Mouse (Mus musculus): ENCODE measurements around the gene Scnn1a. TPM values are rescaled to one million over a fixed set of nuclear protein-coding genes. Genes with fewer than 3 reads are reported as not detected.
A peak's percentile ranks its signal among the peaks of the same experiment; 100 is the strongest.

The Scnn1a gene
- total RNA-seq, 2 experiments from 2014 or later = 0.10 to 0.19 TPM

GRCm38 (mm10) chr6:125342198-125342597, 21.7 kb downstream of the Scnn1a start:
- no peak for DNase-seq

GRCm38 (mm10) chr6:125344084-125344483, 23.6 kb downstream of the Scnn1a start:
- no peak for DNase-seq

- DNase-seq = no peak
Observed at GRCm38 (mm10) chr6:125344866-125345265, 24.4 kb downstream of the Scnn1a start.

DNA sequence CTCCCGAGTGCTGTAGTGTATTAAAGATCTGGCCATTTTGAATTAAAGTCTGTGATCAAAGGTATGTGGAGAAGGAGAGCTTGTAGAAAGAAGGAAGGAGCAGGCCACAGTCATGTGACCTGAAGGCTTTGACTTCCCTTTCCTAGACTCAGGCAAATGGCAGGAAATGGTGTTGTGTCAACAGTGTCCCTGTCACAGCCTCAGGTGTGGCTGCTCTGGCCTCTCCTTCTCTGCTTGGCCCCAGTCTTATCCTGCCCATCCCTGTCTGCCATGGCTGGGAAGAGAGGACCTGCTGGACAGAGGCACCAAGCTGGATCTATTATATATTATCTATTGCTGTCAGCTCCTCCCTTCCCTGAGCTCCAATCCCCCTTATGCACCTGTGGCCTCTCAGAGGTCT, 25.2 kb downstream of the Scnn1a start:
- no peak for DNase-seq

DNA sequence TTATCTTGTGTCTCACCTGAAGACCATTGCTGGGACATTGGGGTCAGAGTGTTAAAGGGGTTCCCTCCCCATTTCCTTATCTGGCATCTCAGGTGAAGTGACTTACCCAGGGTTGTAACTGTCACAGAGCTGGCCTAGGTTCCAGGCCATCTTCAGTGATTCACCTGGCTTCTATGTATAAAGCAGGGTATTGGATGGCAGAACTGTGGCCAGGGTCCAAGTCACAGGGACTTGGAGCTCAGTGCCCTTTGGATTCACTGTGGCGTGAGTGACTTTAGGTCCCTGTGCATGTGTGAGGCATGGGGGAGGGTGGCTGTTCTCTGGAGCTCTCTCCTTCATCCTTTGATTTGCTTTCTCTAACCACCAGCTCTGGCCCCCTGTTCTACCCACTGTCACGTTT, 25.6 kb downstream of the Scnn1a start:
- DNase-seq = no peak

DNA sequence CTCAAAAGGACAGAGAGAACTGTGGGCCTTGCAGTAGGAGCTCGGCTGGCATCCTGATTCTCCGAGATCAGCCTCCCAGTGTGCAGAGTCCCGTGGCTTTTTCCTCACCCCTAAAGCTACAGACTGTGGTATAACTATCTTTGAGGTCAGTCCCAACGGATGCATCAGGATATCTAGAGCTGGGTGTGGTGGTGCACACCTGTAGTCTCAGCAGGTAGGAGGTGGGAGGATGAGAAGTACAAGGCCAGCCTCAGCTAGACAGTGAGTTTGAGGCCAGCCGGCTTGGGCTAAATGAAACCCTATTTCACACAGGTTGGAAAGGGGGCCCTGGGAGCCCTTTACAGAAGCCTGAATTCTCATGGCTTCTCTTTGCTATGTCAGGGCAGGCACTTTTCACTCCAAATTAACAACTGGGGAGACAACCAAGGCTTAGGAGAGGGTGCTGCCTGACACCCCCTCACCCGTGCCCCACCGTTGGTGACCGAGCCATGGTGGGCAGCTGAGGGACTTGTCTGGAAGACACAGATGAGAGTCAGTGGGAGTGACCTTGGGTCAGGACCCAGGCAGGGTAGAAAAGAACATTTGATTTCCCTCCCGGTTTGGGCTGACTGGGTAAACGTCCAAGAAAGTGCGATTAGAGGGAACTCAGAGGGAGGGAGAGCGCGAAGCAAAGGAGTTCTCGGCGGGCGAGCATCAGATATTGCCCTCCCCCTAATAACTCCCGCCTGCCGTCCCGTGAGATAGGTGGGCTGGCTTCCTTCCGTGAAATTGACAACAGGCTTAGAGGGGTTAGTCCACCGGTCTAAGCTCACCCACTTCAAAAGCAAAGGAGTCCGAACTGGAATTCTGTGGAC, 28.5 kb downstream of the Scnn1a start, which contains the start of gene Tnfrsf1a:
Gene Tnfrsf1a, plus strand, starts transcription at position 642 of the 854 bp plus-strand sequence.
- DNase-seq = no peak

- peak; percentile 75 for DNase-seq
Observed at GRCm38 (mm10) chr6:125349575-125350230, 29.2 kb downstream of the Scnn1a start.

DNA sequence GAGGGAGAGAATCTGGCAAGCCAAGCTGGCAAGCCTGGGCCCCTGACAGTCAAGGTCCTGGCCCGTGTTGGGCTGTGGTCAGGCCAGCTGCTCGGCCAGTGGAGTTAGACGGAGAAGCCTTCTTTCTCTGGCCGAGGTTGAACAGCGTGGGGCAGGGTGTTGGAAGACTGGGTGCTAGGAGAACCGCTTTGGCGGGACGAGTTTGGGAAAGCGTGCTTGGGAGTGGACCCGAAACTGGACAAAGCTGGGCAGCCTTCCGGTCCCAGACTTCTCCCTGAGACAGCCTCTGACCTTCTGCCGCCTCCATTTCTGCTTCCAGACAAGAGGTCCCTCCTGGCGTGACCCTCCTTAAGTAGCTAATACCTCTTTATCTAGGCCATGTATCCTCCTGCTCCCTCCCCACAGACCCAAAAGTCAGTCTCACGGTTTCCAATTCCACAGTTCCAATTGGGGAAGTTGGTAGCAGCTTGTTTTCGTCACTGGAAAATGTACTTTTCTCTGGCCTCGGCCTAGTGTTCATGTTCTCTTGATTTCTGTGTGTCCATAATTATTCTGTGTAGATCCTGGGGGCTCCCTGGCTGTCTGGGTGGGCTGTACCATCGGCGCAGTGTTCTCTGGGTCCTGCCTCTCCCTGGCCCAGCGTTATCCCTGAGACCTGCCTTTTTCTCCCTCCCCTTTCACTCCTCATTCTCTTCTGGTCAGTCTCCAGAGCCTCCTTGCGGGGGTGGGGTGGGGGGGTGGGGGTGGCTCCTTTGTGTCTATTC, 30.0 kb downstream of the Scnn1a start:
- DNase-seq = peak; percentile 70

DNA sequence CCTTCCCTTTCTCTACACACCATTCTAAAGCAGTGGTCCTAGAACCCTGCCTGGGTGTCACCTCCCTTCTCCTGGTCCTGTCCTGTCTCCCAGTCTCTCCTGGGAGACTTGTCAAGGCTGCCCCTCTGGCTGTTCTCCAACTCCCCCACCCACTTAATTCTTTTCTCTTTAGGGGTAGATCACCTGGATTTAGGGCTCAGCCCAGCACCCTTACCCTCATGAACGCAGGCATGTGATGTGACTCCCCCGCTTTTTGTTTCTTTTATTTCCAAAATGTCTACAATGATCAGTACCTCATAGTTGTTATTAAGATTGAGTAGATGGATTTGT, 30.5 kb downstream of the Scnn1a start:
- no peak for DNase-seq

GRCm38 (mm10) chr6:125351368-125352045, 31.0 kb downstream of the Scnn1a start:
- DNase-seq = no peak

DNA sequence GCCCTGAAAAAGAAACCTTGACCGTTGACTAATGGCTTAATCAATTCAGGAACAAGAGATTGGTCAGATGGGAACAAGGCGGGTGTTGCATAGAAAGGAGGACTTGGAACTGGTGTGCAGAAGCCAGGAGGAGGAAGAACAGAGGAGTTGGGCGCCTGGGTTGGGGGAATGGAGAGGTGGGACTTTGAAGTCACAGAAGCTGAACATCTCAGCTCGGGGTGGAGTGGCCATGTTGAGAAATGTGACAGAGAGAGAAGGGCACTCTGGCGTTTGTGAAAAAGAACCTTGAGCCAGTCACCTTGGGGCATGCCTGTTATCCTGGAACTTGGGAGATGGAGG, 31.6 kb downstream of the Scnn1a start:
- no peak for DNase-seq

DNA sequence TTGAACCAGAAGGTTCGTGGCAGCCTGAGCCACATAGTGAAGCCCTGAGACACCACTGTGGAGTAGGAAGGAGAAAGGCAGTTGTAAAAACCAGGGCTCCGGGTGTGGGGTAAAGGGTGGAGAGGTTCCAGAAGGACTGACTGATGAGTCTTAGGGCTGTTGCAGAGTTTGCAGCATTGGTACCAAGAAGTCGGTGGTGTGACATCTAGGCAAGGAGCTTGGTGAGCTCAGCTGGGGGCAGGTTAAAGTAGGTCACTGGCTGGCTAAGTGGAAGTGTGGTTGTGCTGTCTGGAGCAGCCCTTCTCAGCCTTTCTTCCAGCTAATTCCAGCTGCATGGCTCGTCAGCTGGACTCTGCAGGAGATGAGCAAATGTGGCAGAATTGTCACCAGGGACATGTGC, 32.4 kb downstream of the Scnn1a start:
- DNase-seq = no peak

DNA sequence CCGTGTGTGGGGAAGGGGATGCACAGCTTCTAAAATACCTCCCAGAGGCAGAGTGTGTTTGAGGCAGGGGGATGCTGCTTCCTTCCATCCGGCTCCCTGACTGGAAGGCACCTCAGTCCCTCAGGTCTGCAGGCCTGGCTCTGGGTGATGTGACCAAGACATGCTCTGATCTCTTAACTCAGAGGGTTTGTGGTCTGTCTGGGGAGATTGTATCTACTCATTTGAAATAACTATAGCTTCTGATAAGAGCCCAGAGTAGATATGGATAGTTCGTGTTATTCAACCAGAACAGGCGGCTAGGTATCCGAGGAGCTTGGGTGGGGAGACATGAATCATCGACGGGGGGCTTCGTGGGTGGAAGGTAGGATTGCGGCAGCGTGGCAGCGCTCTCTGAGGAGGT, 32.8 kb downstream of the Scnn1a start:
- DNase-seq = no peak

DNA sequence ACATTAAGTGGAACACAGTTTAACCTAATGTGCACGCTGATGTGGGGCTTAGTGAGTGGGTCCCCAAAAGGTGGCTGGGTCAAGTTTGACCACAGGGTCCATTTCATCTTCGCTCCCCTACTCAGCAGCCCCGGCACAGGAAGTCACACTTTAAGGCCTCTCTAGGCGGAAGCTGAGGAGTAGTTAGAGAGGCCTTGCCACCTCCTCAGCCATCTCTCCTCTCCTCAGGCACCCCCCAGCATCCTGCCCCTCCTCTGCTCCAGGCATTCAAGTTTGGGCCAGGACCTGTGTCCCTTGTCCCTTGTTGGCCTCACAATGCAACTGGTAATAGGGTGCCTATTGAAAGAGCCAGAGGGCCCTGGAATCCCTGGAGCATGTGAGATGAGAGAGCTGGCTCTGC, 33.2 kb downstream of the Scnn1a start:
- DNase-seq = no peak

- DNase-seq = peak; percentile 79
Observed at GRCm38 (mm10) chr6:125354352-125355151, 34.1 kb downstream of the Scnn1a start.

DNA sequence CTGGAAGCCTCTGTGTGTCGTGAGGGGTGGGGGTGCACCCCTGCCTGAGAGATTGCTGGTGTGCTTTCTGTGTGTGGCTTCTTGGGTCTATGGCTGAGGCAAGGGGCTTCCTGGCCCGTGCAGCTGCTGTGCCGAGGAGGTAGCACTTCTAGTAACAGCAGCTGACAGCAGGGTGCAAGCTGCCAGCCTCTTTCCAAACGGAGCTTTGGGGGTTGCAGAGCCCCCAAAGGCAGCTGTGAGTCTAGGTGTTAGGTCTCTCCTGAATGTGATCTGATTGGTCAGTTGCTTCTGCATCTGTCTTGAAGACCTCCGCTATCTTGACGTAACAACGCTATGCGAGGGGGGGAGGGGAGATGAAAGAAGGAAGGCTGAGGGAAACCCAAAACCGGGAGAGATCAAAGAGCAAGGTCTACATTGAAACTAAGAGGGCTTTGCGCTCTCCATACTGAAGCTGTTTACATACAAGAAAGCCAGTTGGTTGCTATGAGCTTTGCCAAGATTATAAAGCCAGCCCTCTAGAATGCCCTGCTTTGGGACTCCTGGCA, 34.8 kb downstream of the Scnn1a start:
- no peak for DNase-seq

GRCm38 (mm10) chr6:125356264-125356663, 35.8 kb downstream of the Scnn1a start:
- no peak for DNase-seq

- DNase-seq = no peak
Observed at GRCm38 (mm10) chr6:125357334-125357733, 36.9 kb downstream of the Scnn1a start.

GRCm38 (mm10) chr6:125359999-125360398, 39.5 kb downstream of the Scnn1a start:
- no peak for DNase-seq

GRCm38 (mm10) chr6:125360846-125361245, 40.4 kb downstream of the Scnn1a start:
- DNase-seq = no peak

Measured in gastrocnemius, postnatal 25 days (tissue).